Mouse (Mus musculus): ENCODE results near the gene Rgs16. TPM values are rescaled to one million over a fixed set of nuclear protein-coding genes. Genes with fewer than 3 reads are reported as not detected.

The Rgs16 gene
- total RNA-seq, 1 experiment = 8.6 TPM

- peaks cover 4 to 8% of the 10 kb centered on the region in 2 experiments; a peak in 3 of 4 replicates for H3K4me1 ChIP-seq (ENCODE audit: control insufficient read depth in 2 of 2, insufficient read depth in 2 of 2, low read length in 2 of 2, poor library complexity in 1 of 2)
- no peak for TF ChIP-seq ZC3H11A (IDR thresholded peaks at IDR 0.05; ENCODE audit: borderline replicate concordance, low read depth, low read length)
- no peak for TF ChIP-seq MAFK (IDR thresholded peaks at IDR 0.05; ENCODE audit: insufficient read depth, low read depth, low read length)
- TF ChIP-seq HCFC1 (IDR thresholded peaks at IDR 0.05; ENCODE audit: borderline replicate concordance, insufficient read depth, low read length) = no peak
- TF ChIP-seq ZNF384 (IDR thresholded peaks at IDR 0.05; ENCODE audit: low read depth, low read length) = no peak
- no peak for TF ChIP-seq CHD2 (IDR thresholded peaks at IDR 0.05; ENCODE audit: low read depth, low read length)
- no peak overlapping the region for H3K4me3 ChIP-seq (ENCODE audit: insufficient read depth in 1 of 2, low read depth in 1 of 2, low read length in 2 of 2, poor library complexity in 1 of 2, severe bottlenecking in 1 of 2)
- H3K36me3 ChIP-seq (ENCODE audit: control insufficient read depth, insufficient read depth, low read length, poor library complexity, severe bottlenecking) = no peaks in the 10 kb centered on the region
- no peak overlapping the region for H3K9ac ChIP-seq (ENCODE audit: insufficient read depth, low read depth, low read length, poor library complexity, severe bottlenecking)
- H3K27ac ChIP-seq (ENCODE audit: insufficient read depth, low read depth, low read length, poor library complexity, severe bottlenecking) = no peak overlapping the region
- DNase-seq (ENCODE audit: low read depth, low spot score) = no peak
- in situ Hi-C loops (cut with MboI; ENCODE audit: low sequenced_read_pairs in 2 of 2, unreplicated experiment in 2 of 2) = no loop called here
- no peaks in the 10 kb centered on the region for H3K9me3 ChIP-seq (ENCODE audit: control insufficient read depth, insufficient read depth, low read depth, low read length)
Observed at GRCm38 (mm10) chr1:153700448-153701063, 39.6 kb upstream of the Rgs16 start.

GRCm38 (mm10) chr1:153701461-153701860, 38.7 kb upstream of the Rgs16 start:
- Histone ChIP-seq H3K36me3 (ENCODE audit: control insufficient read depth, insufficient read depth, low read length, poor library complexity, severe bottlenecking) (no peaks in the 10 kb centered on the region), H3K27ac (ENCODE audit: insufficient read depth, low read depth, low read length, poor library complexity, severe bottlenecking) (no peak overlapping the region), H3K4me1 (ENCODE audit: control insufficient read depth in 2 of 2, insufficient read depth in 2 of 2, low read length in 2 of 2, poor library complexity in 1 of 2) (peaks cover 4 to 9% of the 10 kb centered on the region in 2 experiments; a peak in 3 of 4 replicates), H3K4me3 (ENCODE audit: insufficient read depth in 1 of 2, low read depth in 1 of 2, low read length in 2 of 2, poor library complexity in 1 of 2, severe bottlenecking in 1 of 2) (no peak overlapping the region), H3K9me3 (ENCODE audit: control insufficient read depth, insufficient read depth, low read depth, low read length) (no peaks in the 10 kb centered on the region), H3K9ac (ENCODE audit: insufficient read depth, low read depth, low read length, poor library complexity, severe bottlenecking) (no peak overlapping the region)
- TF ChIP-seq MAFK (IDR thresholded peaks at IDR 0.05; ENCODE audit: insufficient read depth, low read depth, low read length) (no peak), HCFC1 (IDR thresholded peaks at IDR 0.05; ENCODE audit: borderline replicate concordance, insufficient read depth, low read length) (no peak), ZNF384 (IDR thresholded peaks at IDR 0.05; ENCODE audit: low read depth, low read length) (no peak), CHD2 (IDR thresholded peaks at IDR 0.05; ENCODE audit: low read depth, low read length) (no peak), ZC3H11A (IDR thresholded peaks at IDR 0.05; ENCODE audit: borderline replicate concordance, low read depth, low read length) (no peak)
- in situ Hi-C loops (cut with MboI; ENCODE audit: low sequenced_read_pairs in 2 of 2, unreplicated experiment in 2 of 2) = no loop called here
- no peak for DNase-seq (ENCODE audit: low read depth, low spot score)

GRCm38 (mm10) chr1:153702166-153702852, 37.8 kb upstream of the Rgs16 start:
- no peaks in the 10 kb centered on the region for H3K9me3 ChIP-seq (ENCODE audit: control insufficient read depth, insufficient read depth, low read depth, low read length)
- H3K4me1 ChIP-seq (ENCODE audit: control insufficient read depth in 2 of 2, insufficient read depth in 2 of 2, low read length in 2 of 2, poor library complexity in 1 of 2) = peaks cover 4 to 8% of the 10 kb centered on the region in 2 experiments; a peak in 2 of 4 replicates
- H3K36me3 ChIP-seq (ENCODE audit: control insufficient read depth, insufficient read depth, low read length, poor library complexity, severe bottlenecking) = no peaks in the 10 kb centered on the region
- in situ Hi-C loops (cut with MboI; ENCODE audit: low sequenced_read_pairs in 2 of 2, unreplicated experiment in 2 of 2) = no loop called here
- no peak overlapping the region for H3K4me3 ChIP-seq (ENCODE audit: insufficient read depth in 1 of 2, low read depth in 1 of 2, low read length in 2 of 2, poor library complexity in 1 of 2, severe bottlenecking in 1 of 2)
- no peak overlapping the region for H3K27ac ChIP-seq (ENCODE audit: insufficient read depth, low read depth, low read length, poor library complexity, severe bottlenecking)
- no peak overlapping the region for H3K9ac ChIP-seq (ENCODE audit: insufficient read depth, low read depth, low read length, poor library complexity, severe bottlenecking)
- TF ChIP-seq ZC3H11A (IDR thresholded peaks at IDR 0.05; ENCODE audit: borderline replicate concordance, low read depth, low read length) (no peak), MAFK (IDR thresholded peaks at IDR 0.05; ENCODE audit: insufficient read depth, low read depth, low read length) (no peak), ZNF384 (IDR thresholded peaks at IDR 0.05; ENCODE audit: low read depth, low read length) (no peak), CHD2 (IDR thresholded peaks at IDR 0.05; ENCODE audit: low read depth, low read length) (no peak), HCFC1 (IDR thresholded peaks at IDR 0.05; ENCODE audit: borderline replicate concordance, insufficient read depth, low read length) (no peak)
- DNase-seq (ENCODE audit: low read depth, low spot score) = no peak

- no peak overlapping the region for H3K4me3 ChIP-seq (ENCODE audit: insufficient read depth in 1 of 2, low read depth in 1 of 2, low read length in 2 of 2, poor library complexity in 1 of 2, severe bottlenecking in 1 of 2)
- DNase-seq (ENCODE audit: low read depth, low spot score) = no peak
- peaks cover 4 to 8% of the 10 kb centered on the region in 2 experiments; a peak in 2 of 4 replicates for H3K4me1 ChIP-seq (ENCODE audit: control insufficient read depth in 2 of 2, insufficient read depth in 2 of 2, low read length in 2 of 2, poor library complexity in 1 of 2)
- no peaks in the 10 kb centered on the region for H3K9me3 ChIP-seq (ENCODE audit: control insufficient read depth, insufficient read depth, low read depth, low read length)
- H3K9ac ChIP-seq (ENCODE audit: insufficient read depth, low read depth, low read length, poor library complexity, severe bottlenecking) = no peak overlapping the region
- H3K27ac ChIP-seq (ENCODE audit: insufficient read depth, low read depth, low read length, poor library complexity, severe bottlenecking) = no peak overlapping the region
- no peaks in the 10 kb centered on the region for H3K36me3 ChIP-seq (ENCODE audit: control insufficient read depth, insufficient read depth, low read length, poor library complexity, severe bottlenecking)
- in situ Hi-C loops (cut with MboI; ENCODE audit: low sequenced_read_pairs in 2 of 2, unreplicated experiment in 2 of 2) = no loop called here
- no peak for TF ChIP-seq ZNF384 (IDR thresholded peaks at IDR 0.05; ENCODE audit: low read depth, low read length)
- no peak for TF ChIP-seq HCFC1 (IDR thresholded peaks at IDR 0.05; ENCODE audit: borderline replicate concordance, insufficient read depth, low read length)
- TF ChIP-seq CHD2 (IDR thresholded peaks at IDR 0.05; ENCODE audit: low read depth, low read length) = no peak
- no peak for TF ChIP-seq ZC3H11A (IDR thresholded peaks at IDR 0.05; ENCODE audit: borderline replicate concordance, low read depth, low read length)
- TF ChIP-seq MAFK (IDR thresholded peaks at IDR 0.05; ENCODE audit: insufficient read depth, low read depth, low read length) = no peak
Observed at GRCm38 (mm10) chr1:153702853-153703410, 37.2 kb upstream of the Rgs16 start.

Data from ES-E14 (cell line).